Mouse (Mus musculus) liver (tissue): ENCODE measurements around the gene Fcgrt.
"Not testable (repeated sequence)": the region's sequence is repeated elsewhere in the genome, so short reads cannot be mapped to it uniquely, and the experiment has no call there.

ENCODE experiments used
- DNase-seq: peaks from one replicate; pipeline ENCODE4 v3.0.0-alpha.2; 2020; ENCODE audit warnings: mixed read lengths

Fcgrt gene

GRCm38 (mm10) chr7:45103652-45104180 lies at the start of gene Fcgrt:
Gene Fcgrt (minus strand): TSS chr7:45103851.
- peak; percentile 64 for DNase-seq

GRCm38 (mm10) chr7:45153052-45153451 lies 49.4 kb upstream of the Fcgrt start:
- DNase-seq: not testable (repeated sequence)

- no peak for DNase-seq
Observed at GRCm38 (mm10) chr7:45151303-45151702, 47.7 kb upstream of the Fcgrt start.

- DNase-seq: no peak
Observed at GRCm38 (mm10) chr7:45150321-45150720, 46.7 kb upstream of the Fcgrt start.

GRCm38 (mm10) chr7:45149545-45149944 lies 45.9 kb upstream of the Fcgrt start:
- DNase-seq: no peak

- DNase-seq: no peak
Observed at GRCm38 (mm10) chr7:45148534-45149098, 45.0 kb upstream of the Fcgrt start.

GRCm38 (mm10) chr7:45147899-45148298 lies 44.2 kb upstream of the Fcgrt start:
- no peak for DNase-seq

- DNase-seq: no peak
Observed at GRCm38 (mm10) chr7:45147267-45147666, 43.6 kb upstream of the Fcgrt start.

GRCm38 (mm10) chr7:45145460-45145859 lies 41.8 kb upstream of the Fcgrt start:
- no peak for DNase-seq

GRCm38 (mm10) chr7:45144368-45145174 lies 40.9 kb upstream of the Fcgrt start:
- DNase-seq: no peak

GRCm38 (mm10) chr7:45141914-45142313 lies 38.3 kb upstream of the Fcgrt start:
- DNase-seq: no peak

- no peak for DNase-seq
Observed at GRCm38 (mm10) chr7:45141319-45141718, 37.7 kb upstream of the Fcgrt start.

GRCm38 (mm10) chr7:45139904-45140723 lies 36.5 kb upstream of the Fcgrt start:
- no peak for DNase-seq

- no peak for DNase-seq
Observed at GRCm38 (mm10) chr7:45138403-45138802, 34.8 kb upstream of the Fcgrt start.

GRCm38 (mm10) chr7:45137171-45138006 lies 33.7 kb upstream of the Fcgrt start:
- peak; percentile 60 for DNase-seq

- peak; percentile 89 for DNase-seq
Observed at GRCm38 (mm10) chr7:45135993-45136567, 32.4 kb upstream of the Fcgrt start, which contains the start of the genes Gm45713 and Flt3l. Gene Gm45713 (minus strand): TSS chr7:45136231. Gene Flt3l (minus strand): TSS chr7:45136432.

- DNase-seq: peak; percentile 52
Observed at GRCm38 (mm10) chr7:45135370-45135769, 31.7 kb upstream of the Fcgrt start.

- peak; percentile 84 for DNase-seq
Observed at GRCm38 (mm10) chr7:45134544-45135026, 30.9 kb upstream of the Fcgrt start.

GRCm38 (mm10) chr7:45133446-45134159 lies 30.0 kb upstream of the Fcgrt start:
- no peak for DNase-seq

- no peak for DNase-seq
Observed at GRCm38 (mm10) chr7:45131850-45132249, 28.2 kb upstream of the Fcgrt start.
